Mouse (Mus musculus): Measurements from ENCODE around the gene Capza1. TPM values are rescaled to one million over a fixed set of nuclear protein-coding genes. Genes with fewer than 3 reads are reported as not detected.
A peak's percentile ranks its signal among the peaks of the same experiment; 100 is the strongest.

The Capza1 gene
- polyA plus RNA-seq, 3 experiments from 2014 or later: 260 to 774 (median 501) TPM

DNA sequence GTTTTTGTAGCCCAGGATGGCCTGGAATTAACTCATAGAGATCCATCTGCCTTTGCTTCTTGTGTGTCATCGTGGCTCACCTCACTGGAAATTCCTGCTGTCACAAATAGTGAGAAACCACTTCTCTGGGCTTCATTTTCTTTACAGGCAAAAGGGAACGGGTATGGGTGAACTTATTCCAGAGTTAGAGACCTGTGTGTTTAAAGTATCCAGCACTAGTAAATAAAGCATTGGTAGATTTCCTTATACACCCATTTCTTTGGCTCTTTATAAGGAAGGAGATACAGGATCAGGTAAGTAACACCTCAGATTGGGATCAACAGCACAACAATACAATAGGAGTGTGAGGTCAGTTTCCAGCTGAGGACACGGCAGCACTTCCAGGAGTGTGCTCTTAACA, 76.2 kb downstream of the Capza1 start, which contains the start of gene Rhoc:
Gene Rhoc (plus strand): TSS at position 301 of the 400 bp plus-strand sequence.
- ATAC-seq: no peak

DNA sequence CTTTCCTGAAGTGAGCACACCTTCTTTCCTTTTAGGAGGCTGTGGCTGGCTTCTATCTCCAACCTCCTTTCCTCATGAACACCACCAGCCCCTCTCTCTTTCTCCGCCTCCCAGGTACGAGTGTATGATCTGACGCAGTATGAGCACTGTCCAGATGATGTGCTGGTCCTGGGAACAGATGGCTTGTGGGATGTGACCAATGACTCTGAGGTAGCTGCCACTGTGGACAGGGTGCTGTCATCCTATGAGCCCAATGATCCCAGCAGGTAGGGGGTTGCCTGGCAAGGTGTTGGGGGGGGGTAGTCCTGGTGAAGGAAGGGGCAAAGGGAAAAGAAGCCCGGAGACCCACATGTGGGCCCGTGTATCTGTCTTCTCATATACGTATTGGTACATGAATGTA, 79.0 kb downstream of the Capza1 start:
- ATAC-seq: no peak

DNA sequence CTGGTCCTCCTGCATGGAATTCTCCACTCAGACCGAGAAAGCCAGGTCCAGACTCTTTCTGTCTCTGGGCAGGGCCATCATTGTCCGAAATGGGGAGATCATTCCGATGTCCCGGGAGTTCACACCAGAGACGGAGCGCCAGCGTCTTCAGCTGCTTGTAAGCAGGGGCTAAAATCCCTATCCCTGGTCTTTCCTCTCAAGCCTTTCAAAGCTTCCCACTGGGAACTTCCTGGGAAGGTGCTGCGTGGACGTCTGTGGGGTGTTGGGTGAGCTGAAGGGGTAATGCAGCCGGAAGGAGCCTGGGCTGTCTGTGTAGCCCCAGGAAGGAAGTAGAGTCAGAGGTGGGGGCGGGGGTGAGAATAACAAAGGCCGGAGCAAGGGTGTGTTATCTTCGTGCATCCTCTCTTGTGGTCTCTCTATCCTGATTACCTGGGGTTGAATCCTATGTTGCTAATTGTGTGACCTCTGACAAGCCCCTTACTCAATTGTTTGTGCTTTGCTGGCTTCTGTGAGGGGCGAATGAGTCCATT, 80.3 kb downstream of the Capza1 start:
- no peak for ATAC-seq

DNA sequence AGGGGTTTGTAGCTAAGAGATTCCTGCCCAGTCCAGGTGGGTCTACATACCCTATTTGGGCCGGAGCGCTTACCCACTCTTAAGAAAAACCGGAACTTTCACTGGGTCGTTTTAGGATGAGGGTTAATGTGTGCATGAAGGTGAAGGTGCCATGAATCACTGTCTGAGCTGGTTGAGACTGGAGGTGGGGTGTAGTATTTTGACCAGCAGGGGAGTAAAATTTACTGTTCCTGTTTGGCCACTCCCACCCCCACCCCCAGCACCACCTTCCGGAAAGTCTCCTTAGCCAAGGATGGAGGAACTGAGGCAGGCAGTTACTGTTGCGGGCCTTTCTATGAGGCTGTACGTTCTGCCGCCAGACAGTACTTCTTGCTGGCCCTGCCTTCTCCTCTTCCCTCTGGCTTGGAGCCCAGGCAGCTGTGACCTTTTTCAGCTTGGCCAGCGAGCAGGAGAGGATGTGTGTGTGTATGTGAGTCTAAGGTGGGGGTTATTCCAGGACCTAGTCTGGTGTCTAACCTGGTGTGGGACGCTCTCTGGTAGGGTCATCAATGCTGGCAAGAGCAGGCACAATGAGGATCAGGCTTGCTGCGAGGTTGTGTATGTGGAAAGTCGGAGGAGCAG, 82.1 kb downstream of the Capza1 start:
- ATAC-seq: no peak

DNA sequence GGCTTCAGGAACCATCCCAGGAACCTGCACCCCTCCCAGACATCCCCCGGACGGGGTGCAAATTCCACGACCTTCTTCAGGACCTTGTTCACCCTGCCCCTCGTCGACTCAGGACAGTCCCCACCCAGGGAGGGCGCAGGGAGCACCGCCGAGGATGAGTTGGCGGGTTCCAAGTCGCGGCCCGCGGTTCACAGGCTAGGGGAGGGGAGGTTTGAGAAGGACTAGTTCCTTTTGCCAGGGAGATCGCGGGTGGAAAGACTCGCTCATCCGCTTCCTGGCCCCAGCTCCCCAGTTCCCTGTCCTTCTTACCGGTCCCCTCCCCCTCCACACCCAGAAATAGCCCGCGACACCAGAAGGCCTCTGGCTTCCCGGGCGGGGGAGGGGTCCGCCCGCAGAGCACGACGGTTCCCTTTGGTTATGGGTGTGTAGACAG, 82.8 kb downstream of the Capza1 start, which contains the start of gene Fam19a3:
Gene Fam19a3 (minus strand): TSS at position 370 of the 433 bp plus-strand sequence.
- peak; percentile 32 for ATAC-seq

GRCm38 (mm10) chr3:104780561-104781420, 83.5 kb downstream of the Capza1 start, which contains the start of gene Ppm1j:
Gene Ppm1j, plus strand, starts transcription at chr3:104781056.
- ATAC-seq: peak; percentile 59

DNA sequence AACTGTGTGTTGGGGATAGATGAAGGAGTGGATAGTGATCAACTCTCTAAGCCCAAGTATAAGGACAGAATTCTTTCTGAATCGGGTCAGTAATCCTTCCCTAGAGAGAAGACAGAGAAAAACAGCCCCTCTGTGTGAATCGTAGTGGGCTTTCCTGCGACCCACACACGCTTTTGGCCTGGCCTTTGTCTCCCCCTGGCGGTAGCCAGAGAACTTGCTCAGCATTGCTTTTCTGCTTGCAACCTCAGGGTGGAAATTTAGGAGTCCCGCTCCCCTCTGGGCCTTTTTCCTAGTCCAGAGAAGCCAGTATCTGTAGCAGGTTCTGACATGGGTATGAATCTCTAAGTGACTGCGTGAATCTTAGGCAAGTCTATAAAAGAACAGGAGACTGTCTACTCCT, 84.4 kb downstream of the Capza1 start:
- ATAC-seq: peak; percentile 39

- ATAC-seq: peak; percentile 25
These were observed 87.0 kb downstream of the Capza1 start for GRCm38 (mm10) chr3:104777342-104777741.

DNA sequence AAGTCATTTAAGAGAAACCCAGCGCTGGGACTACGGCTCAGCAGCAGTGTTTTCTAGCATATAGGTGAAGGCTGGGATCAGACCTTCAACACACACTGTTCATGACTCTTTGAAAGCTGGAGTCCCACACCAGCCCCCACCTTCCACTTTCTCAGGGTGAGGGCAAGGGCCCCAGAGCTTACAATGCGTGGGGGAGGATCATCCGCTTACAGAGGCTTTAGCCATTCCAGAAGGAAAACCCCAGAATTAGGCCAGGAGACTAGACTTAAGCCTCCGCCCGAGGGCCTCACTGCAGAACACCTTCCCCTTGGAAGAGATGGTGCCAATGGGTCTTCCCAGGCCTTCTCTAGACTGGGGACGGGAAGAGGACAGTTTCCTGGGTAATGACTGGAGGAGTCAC, 91.0 kb downstream of the Capza1 start:
- ATAC-seq: no peak

Other genes starting within 250 kb of the Capza1 start
- gene Slc16a1, start 225.8 kb downstream of the Capza1 start, polyA plus RNA-seq (2017; shearing (Covaris generic)): 1 to 10 TPM; 5.7 to 9.9 (median 7.0) TPM
- gene Ppm1j, start 83.4 kb downstream of the Capza1 start, polyA plus RNA-seq (2017; shearing (Covaris generic)): 10 to 100 TPM; 19.0 to 23.8 (median 22.1) TPM
- gene Fam19a3, start 82.7 kb downstream of the Capza1 start, polyA plus RNA-seq (2017; shearing (Covaris generic)): 1 to 10 TPM in 1 of 3 experiments, under 1 TPM in 2; 0.40 to 1.5 (median 0.50) TPM
- 10 to 100 TPM in 1 of 3 experiments, 1 to 10 TPM in 2; 1.2 to 14.7 (median 2.5) TPM for gene Rhoc, start 76.1 kb downstream of the Capza1 start, polyA plus RNA-seq (2017; shearing (Covaris generic))
- 10 to 100 TPM; 24.0 to 29.1 (median 26.9) TPM for gene Mov10, start 45.9 kb downstream of the Capza1 start, polyA plus RNA-seq (2017; shearing (Covaris generic))
- 10 to 100 TPM; 27.4 to 30.8 (median 30.8) TPM for gene St7l, start 500 bp downstream of the Capza1 start, polyA plus RNA-seq (2017; shearing (Covaris generic))
- under 1 TPM; 0.25 to 0.56 (median 0.55) TPM for gene Wnt2b, start 97.4 kb upstream of the Capza1 start, polyA plus RNA-seq (2017; shearing (Covaris generic))
- gene Cttnbp2nl, start 188.6 kb upstream of the Capza1 start, polyA plus RNA-seq (2017; shearing (Covaris generic)): under 1 TPM in 1 of 3 experiments, not detected in 2; 0.29 TPM
- not detected for gene 4930564D02Rik, start 202.3 kb upstream of the Capza1 start, polyA plus RNA-seq (2017; shearing (Covaris generic))

Measured in inflammation-experienced regulatory T-cells, adult 6 months (primary cell).